Mouse (Mus musculus) midbrain, embryonic 16.5 days (tissue): ENCODE data around the gene Dynll2. TPM values are rescaled to one million over a fixed set of nuclear protein-coding genes. Genes with fewer than 3 reads are reported as not detected.

Source experiments
- ATAC-seq: fragments of 200-750 bp; cut with Nextera tagmentation; 2 replicates; pipeline ENCODE4 v1.8.0; 2017; ENCODE audit warnings: moderate TSS enrichment
- H3K27ac ChIP-seq: fragments of 300-500 bp; sonication (generic); 2 replicates; pipeline ENCODE4 v1.5.1; 2014; ENCODE audit warnings: mild to moderate bottlenecking, low read length, mixed read lengths
- H3K27me3 ChIP-seq: fragments of 300-500 bp; sonication (generic); 2 replicates; pipeline ENCODE4 v1.6.1; 2014; ENCODE audit warnings: low read depth, low read length, mixed read lengths; ENCODE audit not compliant: control insufficient read depth, insufficient read depth
- H3K36me3 ChIP-seq: fragments of 300-500 bp; sonication (generic); 2 replicates; pipeline ENCODE4 v1.6.1; 2014; ENCODE audit warnings: mild to moderate bottlenecking, low read length, moderate library complexity, mixed read lengths; ENCODE audit not compliant: control insufficient read depth, insufficient read depth
- H3K4me1 ChIP-seq: fragments of 300-500 bp; sonication (generic); 2 replicates; pipeline ENCODE4 v1.6.1; 2014; ENCODE audit warnings: mild to moderate bottlenecking, low read length, mixed read lengths; ENCODE audit not compliant: control insufficient read depth, insufficient read depth
- H3K4me2 ChIP-seq: fragments of 300-500 bp; sonication (generic); 2 replicates; pipeline ENCODE4 v1.6.1; 2014; ENCODE audit warnings: mild to moderate bottlenecking, low read length, mixed read lengths
- H3K4me3 ChIP-seq: fragments of 300-500 bp; sonication (generic); 2 replicates; pipeline ENCODE4 v1.5.1; 2014; ENCODE audit warnings: low read depth, mild to moderate bottlenecking, low read length, moderate library complexity, mixed read lengths
- H3K9ac ChIP-seq: fragments of 300-500 bp; sonication (generic); 2 replicates; pipeline ENCODE4 v1.6.1; 2014; ENCODE audit warnings: low read depth, low read length, mixed read lengths
- H3K9me3 ChIP-seq: fragments of 300-500 bp; sonication (generic); replicated peaks from 2 replicates; pipeline ENCODE4 v1.6.1; 2014; ENCODE audit warnings: mild to moderate bottlenecking, low read length, mixed read lengths; ENCODE audit not compliant: control insufficient read depth, poor library complexity, severe bottlenecking
- WGBS: fragments of 180-500 bp; shearing (Covaris S2); extraction: QIAGEN DNeasy Blood & Tissue Kit; methylation state at CpG from one replicate; pipeline ENCODE4 v1.1.7; 2014; 5-methylcytosine and 5-hydroxymethylcytosine counted together
- polyA plus RNA-seq: library from polyadenylated mRNA; unstranded; fragments of >200 nt; fragmentation: Nextera tagmentation; extraction: Ambion mirVana; gene quantifications from 2 replicates; pipeline ENCODE4 v1.2.1, GENCODE M21; 2015

The Dynll2 gene
- polyA plus RNA-seq, 1 experiment from 2014 or later: 57.3 TPM

DNA sequence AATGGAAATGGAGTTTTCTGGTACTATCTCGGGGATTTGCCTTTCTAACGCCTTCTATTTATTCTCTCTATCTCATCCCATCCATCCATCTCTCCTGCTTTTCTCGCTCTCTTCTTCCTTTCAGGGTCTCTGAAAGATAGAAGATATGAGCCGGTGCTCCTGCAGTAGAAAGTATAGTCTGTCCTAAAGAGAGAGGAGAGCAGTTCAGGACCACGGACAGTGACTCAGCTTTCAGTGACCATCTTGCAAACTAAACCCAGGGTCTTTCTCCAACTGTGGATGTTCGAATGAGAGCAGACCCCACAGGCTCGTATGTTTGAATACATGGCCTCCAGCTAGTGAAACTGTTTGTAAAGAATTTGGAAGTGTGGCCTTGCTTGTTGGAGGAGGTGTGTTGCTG, 30.3 kb downstream of the Dynll2 start:
- Histone ChIP-seq H3K36me3 (no peaks in the 10 kb centered on the region), H3K9me3 (no peaks in the 10 kb centered on the region), H3K27me3 (no peaks in the 10 kb centered on the region), H3K4me2 (no peak overlapping the region), H3K4me1 (no peaks in the 10 kb centered on the region), H3K27ac (no peak overlapping the region), H3K9ac (no peak overlapping the region), H3K4me3 (no peak overlapping the region)
- ATAC-seq: no peak
- WGBS: 47% methylated on average over 7 of the region's 7 CpGs

DNA sequence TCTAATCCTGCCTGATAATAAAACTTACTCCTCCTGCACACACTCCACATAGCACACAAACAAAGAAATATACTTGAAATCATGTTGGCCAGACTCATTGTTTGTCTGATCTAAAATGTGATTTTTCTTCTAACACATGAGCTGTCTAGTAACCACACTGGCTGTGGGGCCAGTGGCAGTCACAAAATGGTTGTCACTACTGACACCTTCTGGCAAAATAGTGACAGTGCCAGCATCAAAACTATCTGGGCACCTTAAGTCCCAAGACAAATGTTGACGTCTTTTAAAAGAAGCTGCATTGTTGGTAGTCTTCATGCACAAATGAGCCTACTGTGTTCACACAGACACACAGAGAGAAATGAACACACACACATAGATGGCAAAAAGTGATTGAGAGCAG, 32.2 kb downstream of the Dynll2 start:
- H3K9me3 ChIP-seq: no peaks in the 10 kb centered on the region
- H3K4me1 ChIP-seq: no peaks in the 10 kb centered on the region
- H3K9ac ChIP-seq: no peak overlapping the region
- no peak for ATAC-seq
- H3K36me3 ChIP-seq: no peaks in the 10 kb centered on the region
- no peaks in the 10 kb centered on the region for H3K27me3 ChIP-seq
- H3K4me3 ChIP-seq: no peak overlapping the region
- no peak overlapping the region for H3K4me2 ChIP-seq
- no peak overlapping the region for H3K27ac ChIP-seq
- WGBS: 3% methylated on average over 1 of the region's 1 CpGs

DNA sequence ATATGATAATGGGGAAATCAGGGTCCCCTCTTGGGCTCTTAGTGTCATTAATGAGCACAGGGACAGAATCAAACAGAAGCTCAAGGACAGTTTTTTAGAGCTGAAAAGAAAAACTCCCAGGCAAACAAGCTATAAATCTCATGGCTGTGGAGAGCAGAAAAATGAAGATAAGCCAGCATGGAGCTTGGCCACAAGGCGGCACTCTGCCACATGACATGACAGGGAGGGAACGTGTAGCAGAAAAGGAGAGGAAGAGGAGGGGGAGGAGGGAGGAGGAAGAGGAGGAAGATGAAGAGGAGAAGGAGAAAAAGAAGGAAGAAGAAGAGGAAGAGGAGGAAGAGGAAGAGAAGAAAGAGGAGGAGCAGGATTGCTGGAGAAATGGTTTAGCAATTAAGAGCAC, 37.3 kb downstream of the Dynll2 start:
- WGBS: 0% methylated on average over 2 of the region's 2 CpGs
- no peaks in the 10 kb centered on the region for H3K4me1 ChIP-seq
- no peaks in the 10 kb centered on the region for H3K9me3 ChIP-seq
- H3K27ac ChIP-seq: no peak overlapping the region
- H3K4me2 ChIP-seq: no peak overlapping the region
- H3K36me3 ChIP-seq: no peaks in the 10 kb centered on the region
- H3K9ac ChIP-seq: no peak overlapping the region
- no peaks in the 10 kb centered on the region for H3K27me3 ChIP-seq
- H3K4me3 ChIP-seq: no peak overlapping the region
- ATAC-seq: no peak

DNA sequence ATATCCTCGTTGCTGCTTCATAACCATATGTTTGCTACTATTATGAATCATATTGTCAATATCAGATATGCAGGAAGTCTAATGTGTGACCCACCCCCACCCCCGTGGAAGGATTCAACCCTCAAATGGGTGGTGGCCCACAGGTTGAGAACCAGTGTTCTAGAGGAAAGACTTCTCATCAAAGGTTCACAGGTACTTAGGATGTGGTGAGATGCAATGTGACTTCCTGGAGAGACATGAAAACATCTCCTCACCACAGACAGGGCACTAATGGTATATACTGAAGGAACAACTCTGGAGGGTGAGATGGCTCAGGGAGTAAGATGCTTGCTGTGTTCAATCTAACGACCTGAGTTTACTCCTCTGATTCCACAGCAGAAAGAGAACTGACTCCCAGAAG, 51.9 kb downstream of the Dynll2 start:
- Histone ChIP-seq H3K9ac (no peak overlapping the region), H3K4me3 (no peak overlapping the region), H3K27ac (no peak overlapping the region), H3K27me3 (no peaks in the 10 kb centered on the region), H3K36me3 (no peaks in the 10 kb centered on the region), H3K4me2 (no peak overlapping the region), H3K4me1 (no peaks in the 10 kb centered on the region), H3K9me3 (no peaks in the 10 kb centered on the region)
- no peak for ATAC-seq
- WGBS: 75% methylated on average over 3 of the region's 3 CpGs

DNA sequence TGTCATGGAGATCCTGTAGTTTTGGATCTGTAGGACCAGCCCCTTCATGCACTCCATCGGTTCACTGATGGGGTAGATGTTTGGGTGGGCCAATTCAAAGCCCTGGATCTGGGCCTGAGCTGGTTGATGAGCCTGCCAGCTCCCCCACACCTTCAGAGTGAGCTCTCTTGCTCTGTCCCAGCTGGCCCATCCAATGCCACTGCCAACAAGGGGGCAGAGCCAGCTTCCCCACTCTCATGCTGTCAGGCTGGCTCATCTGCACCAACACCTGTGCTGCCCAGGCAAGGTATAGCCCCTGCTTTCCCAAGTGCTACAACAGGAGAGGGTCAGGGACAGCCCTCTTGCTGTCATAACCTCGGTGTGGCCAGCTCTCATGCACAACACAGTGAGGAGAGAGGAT, 53.6 kb downstream of the Dynll2 start:
- no peak overlapping the region for H3K4me2 ChIP-seq
- no peaks in the 10 kb centered on the region for H3K4me1 ChIP-seq
- H3K27me3 ChIP-seq: no peaks in the 10 kb centered on the region
- ATAC-seq: no peak
- H3K27ac ChIP-seq: no peak overlapping the region
- no peak overlapping the region for H3K9ac ChIP-seq
- no peak overlapping the region for H3K4me3 ChIP-seq
- no peaks in the 10 kb centered on the region for H3K36me3 ChIP-seq
- H3K9me3 ChIP-seq: no peaks in the 10 kb centered on the region; the same call in 1 of the 2 replicates
- WGBS: 75% methylated on average over 2 of the region's 2 CpGs

DNA sequence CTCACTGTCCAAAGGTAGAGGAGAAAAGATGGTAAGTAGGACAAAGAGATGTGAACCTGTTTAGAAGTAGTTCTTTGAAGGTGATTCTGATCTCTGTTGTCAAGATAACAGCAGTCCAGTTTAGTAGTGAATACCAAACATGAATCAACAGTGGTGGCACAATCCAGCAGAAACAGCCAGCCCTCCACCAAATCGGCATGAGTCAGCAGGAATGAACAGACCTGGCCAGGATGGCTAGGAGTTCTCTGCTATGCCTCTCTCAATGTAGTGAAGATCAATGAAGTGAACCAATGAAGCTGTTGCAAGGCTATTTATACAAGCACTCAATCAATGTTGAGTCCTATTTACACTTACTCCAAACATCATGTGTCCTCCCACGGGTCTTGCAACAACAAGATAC, 57.0 kb downstream of the Dynll2 start:
- no peak overlapping the region for H3K9ac ChIP-seq
- ATAC-seq: no peak
- no peak overlapping the region for H3K27ac ChIP-seq
- no peak overlapping the region for H3K4me2 ChIP-seq
- no peak overlapping the region for H3K4me3 ChIP-seq
- no peaks in the 10 kb centered on the region; the same call in 1 of the 2 replicates for H3K9me3 ChIP-seq
- H3K27me3 ChIP-seq: no peaks in the 10 kb centered on the region
- WGBS: 97% methylated on average over 2 of the region's 2 CpGs
- H3K36me3 ChIP-seq: no peaks in the 10 kb centered on the region
- H3K4me1 ChIP-seq: no peaks in the 10 kb centered on the region

Other genes starting within 250 kb of the Dynll2 start
- gene Supt4a, start 250.0 kb downstream of the Dynll2 start, polyA plus RNA-seq: 127 TPM in 2 replicates
- 62.6 and 68.5 TPM in 2 replicates for gene Tspoap1, start 227.0 kb downstream of the Dynll2 start, polyA plus RNA-seq
- gene Mpo, start 194.0 kb downstream of the Dynll2 start, polyA plus RNA-seq: 0.08 and 0.22 TPM in 2 replicates
- gene Lpo, start 159.2 kb downstream of the Dynll2 start, polyA plus RNA-seq: 1.9 and 3.8 TPM in 2 replicates
- 11.0 and 13.2 TPM in 2 replicates for gene Mks1, start 134.3 kb downstream of the Dynll2 start, polyA plus RNA-seq
- gene Epx, start 112.0 kb downstream of the Dynll2 start, polyA plus RNA-seq: 0.34 and 0.57 TPM in 2 replicates
- gene Olfr462, start 95.3 kb downstream of the Dynll2 start, polyA plus RNA-seq: not detected in 2 replicates
- gene Olfr463, start 90.1 kb downstream of the Dynll2 start, polyA plus RNA-seq: not detected in 2 replicates
- gene Olfr464, start 66.6 kb downstream of the Dynll2 start, polyA plus RNA-seq: 0.20 TPM in 2 replicates
- gene Srsf1, start 59.8 kb upstream of the Dynll2 start, polyA plus RNA-seq: 200 and 230 TPM in 2 replicates
- 39.5 and 47.4 TPM in 2 replicates for gene Vezf1, start 80.7 kb upstream of the Dynll2 start, polyA plus RNA-seq
- 46.1 and 54.7 TPM in 2 replicates for gene Cuedc1, start 110.5 kb upstream of the Dynll2 start, polyA plus RNA-seq
- 65.4 and 66.9 TPM in 2 replicates for gene Mrps23, start 216.9 kb upstream of the Dynll2 start, polyA plus RNA-seq